In the genomic region with DNA sequence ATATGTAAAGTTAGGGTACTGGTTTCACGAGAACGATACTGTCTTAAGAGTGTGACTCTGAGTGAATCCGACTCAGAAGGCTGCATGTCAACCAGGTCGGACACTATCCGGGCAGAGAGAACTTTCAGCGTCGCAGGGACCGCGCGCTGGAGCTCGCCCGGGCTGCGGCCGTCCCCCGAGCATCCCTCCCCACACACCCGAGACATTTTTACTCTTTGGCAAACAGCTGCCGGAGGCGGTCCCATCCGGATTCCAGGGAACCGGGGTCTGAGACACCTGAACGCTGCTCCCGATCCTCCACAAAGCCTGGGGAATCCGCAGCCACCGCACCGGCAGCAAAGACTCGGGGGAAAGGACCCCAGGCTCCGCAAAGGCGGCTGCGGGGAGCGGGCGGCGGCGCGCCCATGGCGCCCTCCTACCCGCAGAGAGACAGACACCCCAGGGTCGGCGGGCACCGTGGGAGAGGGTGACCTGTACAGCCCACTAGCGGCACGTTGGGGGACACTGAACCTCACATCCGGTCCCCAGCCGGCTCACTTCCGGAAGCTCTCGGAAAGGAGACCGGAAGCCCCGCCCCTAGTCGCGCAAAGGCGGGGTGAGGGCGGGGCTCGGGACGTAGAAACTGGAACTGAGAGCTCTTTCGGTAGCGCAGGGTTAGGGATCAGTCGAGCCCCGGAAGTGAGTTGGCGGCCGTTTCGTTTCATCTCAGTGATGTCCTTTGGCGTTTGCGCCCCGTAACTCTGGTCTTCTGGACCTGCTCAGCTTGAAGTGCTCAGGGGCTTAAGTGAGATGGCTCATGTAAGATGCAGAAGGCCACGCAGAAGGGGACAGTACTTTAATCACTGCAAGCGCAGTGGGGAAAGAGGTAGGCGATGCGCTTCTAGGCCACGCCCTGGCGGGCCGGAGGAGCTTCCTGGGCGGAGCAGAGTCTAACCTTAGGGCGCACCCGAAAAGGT, we compare ENCODE assay signal across 8 mouse cellular contexts. TPM values are rescaled to one million over a fixed set of nuclear protein-coding genes. Genes with fewer than 3 reads are reported as not detected.
A peak's percentile ranks its signal among the peaks of the same experiment; 100 is the strongest.
DNase-seq lines count a peak whose midpoint lies in the region; ATAC-seq lines count a peak whose summit lies in the region.

A gene (minus strand): TSS at position 535 of the 956 bp plus-strand sequence.

- no peaks in the 10 kb centered on the region for H3K9me3 ChIP-seq in intestine, embryonic 14.5 days (ENCODE audit: control insufficient read depth, low read length)

- H3K4me1 ChIP-seq in intestine, embryonic 14.5 days (replicated peaks; ENCODE audit: control insufficient read depth, insufficient read depth, low read length) = peaks cover 10% of the 10 kb centered on the region

- peak; percentile 93 to 94 for DNase-seq in adrenal gland, adult 18-20 months (ENCODE audit: low spot score in 2 of 2)
- DNase-seq in embryo, embryonic 11 days = peak; percentile 98
- peak; percentile 95 for DNase-seq in gastrocnemius, postnatal 25 days
- peak; percentile 97 for DNase-seq in intestine, embryonic 14.5 days (ENCODE audit: low spot score)
- peak; percentile 95 to 96 for DNase-seq in left cerebral cortex, postnatal 14 days (ENCODE audit: low spot score in 2 of 2)
- peak; percentile 97 for DNase-seq in mesoderm, embryonic 11.5 days (ENCODE audit: low read depth, low spot score)
- DNase-seq in right cerebral cortex, postnatal 36 days (ENCODE audit: low spot score in 2 of 2) = peak; percentile 96
- DNase-seq in yolk sac, embryonic 10.5 days (ENCODE audit: low spot score) = peak; percentile 96

- peak within 1 kb of the TSS; percentile 94 for H3K4me3 ChIP-seq in intestine, embryonic 14.5 days (ENCODE audit: low read depth, low read length)

- H3K27me3 ChIP-seq in intestine, embryonic 14.5 days (replicated peaks; ENCODE audit: control insufficient read depth, insufficient read depth, low read length) = no peaks in the 10 kb centered on the region

- intact Hi-C loops in left cerebral cortex, postnatal 14 days (cut with DNase I) = no loop called here

- under 1% methylated on average over 70 of the region's 73 CpGs for WGBS in intestine, embryonic 14.5 days

- peak; percentile 98 for ATAC-seq in intestine, embryonic 14.5 days (replicated peaks; ENCODE audit: low FRiP score, low TSS enrichment, low read depth)

- H3K36me3 ChIP-seq in intestine, embryonic 14.5 days (ENCODE audit: control insufficient read depth, insufficient read depth, low read length) = peaks cover 40% of the 10 kb centered on the region

- peak within 1 kb of the TSS; percentile 64 for H3K4me2 ChIP-seq in intestine, embryonic 14.5 days (ENCODE audit: low read length)

- H3K27ac ChIP-seq in intestine, embryonic 14.5 days (ENCODE audit: low read depth) = peak within 1 kb of the TSS; percentile 92

- peak within 1 kb of the TSS; percentile 94 for H3K9ac ChIP-seq in intestine, embryonic 14.5 days (ENCODE audit: low read length)

RNA-seq across cellular contexts. Expression of the gene that starts here (rescaled TPM):
- total RNA-seq in adrenal gland, adult 18-20 months (2021) = 10 to 100 TPM; 43.9 to 51.5 TPM
- 10 to 100 TPM; 48.4 to 52.2 TPM for total RNA-seq in gastrocnemius, postnatal 25 days (2021)
- 22.3 and 22.8 TPM in 2 replicates for polyA plus RNA-seq in intestine, embryonic 14.5 days (2014; fragmentation: Nextera tagmentation; extraction: Ambion mirVana)
- total RNA-seq in left cerebral cortex, postnatal 14 days (2021) = 10 to 100 TPM; 30.2 to 31.5 TPM

Comparison
In these comparisons a context has a peak if more than half of its experiments do, and no peak if none do; other contexts are left out.
1. Peak in every context shown above with its lines: DNase-seq, ATAC-seq, H3K4me3 ChIP-seq and H3K27ac ChIP-seq.